Mouse (Mus musculus) hindbrain, embryonic 14.5 days (tissue): ENCODE results near the gene Arnt. TPM values are rescaled to one million over a fixed set of nuclear protein-coding genes. Genes with fewer than 3 reads are reported as not detected.

Source experiments
- ATAC-seq: fragments of 200-750 bp; cut with Nextera tagmentation; 2 replicates; pipeline ENCODE4 v1.8.0; 2017; ENCODE audit warnings: moderate number of reproducible peaks, mild to moderate bottlenecking, moderate TSS enrichment, moderate library complexity; ENCODE audit not compliant: low FRiP score
- DNase-seq: peaks from one replicate; pipeline ENCODE4 v3.0.0-alpha.2; 2015; ENCODE audit warnings: low spot score
- H3K27ac ChIP-seq: fragments of 300-500 bp; sonication (generic); 2 replicates; pipeline ENCODE4 v1.5.1; 2014; ENCODE audit warnings: mild to moderate bottlenecking, moderate library complexity
- H3K27me3 ChIP-seq: fragments of 300-500 bp; sonication (generic); 2 replicates; pipeline ENCODE4 v1.6.1; 2014; ENCODE audit warnings: mild to moderate bottlenecking, low read length, mixed read lengths; ENCODE audit not compliant: control insufficient read depth, insufficient read depth
- H3K36me3 ChIP-seq: fragments of 300-500 bp; sonication (generic); replicated peaks from 2 replicates; pipeline ENCODE4 v1.6.1; 2014; ENCODE audit not compliant: control insufficient read depth, insufficient read depth
- H3K4me1 ChIP-seq: fragments of 300-500 bp; sonication (generic); replicated peaks from 2 replicates; pipeline ENCODE4 v1.6.1; 2014; ENCODE audit warnings: antibody characterized with exemption, low read length, mixed read lengths; ENCODE audit not compliant: control insufficient read depth, insufficient read depth
- H3K4me2 ChIP-seq: fragments of 300-500 bp; sonication (generic); replicated peaks from 2 replicates; pipeline ENCODE4 v1.6.1; 2014; ENCODE audit warnings: mild to moderate bottlenecking, moderate library complexity
- H3K4me3 ChIP-seq: fragments of 300-500 bp; sonication (generic); replicated peaks from 2 replicates; pipeline ENCODE4 v1.5.1; 2014; ENCODE audit warnings: mild to moderate bottlenecking, low read length
- H3K9ac ChIP-seq: fragments of 300-500 bp; sonication (generic); 2 replicates; pipeline ENCODE4 v1.6.1; 2014
- H3K9me3 ChIP-seq: fragments of 300-500 bp; sonication (generic); 2 replicates; pipeline ENCODE4 v1.6.1; 2016; ENCODE audit warnings: low read length; ENCODE audit not compliant: control insufficient read depth
- WGBS: fragments of 180-500 bp; shearing (Covaris S2); extraction: QIAGEN DNeasy Blood & Tissue Kit; methylation state at CpG from one replicate; pipeline ENCODE4 v1.1.7; 2014; 5-methylcytosine and 5-hydroxymethylcytosine counted together
- polyA plus RNA-seq: library from polyadenylated mRNA; unstranded; fragments of >200 nt; fragmentation: Nextera tagmentation; extraction: Ambion mirVana; gene quantifications from 2 replicates; pipeline ENCODE4 v1.2.1, GENCODE M21; 2014

Arnt gene
- polyA plus RNA-seq, 1 experiment from 2014 or later: 12.3 TPM

DNA sequence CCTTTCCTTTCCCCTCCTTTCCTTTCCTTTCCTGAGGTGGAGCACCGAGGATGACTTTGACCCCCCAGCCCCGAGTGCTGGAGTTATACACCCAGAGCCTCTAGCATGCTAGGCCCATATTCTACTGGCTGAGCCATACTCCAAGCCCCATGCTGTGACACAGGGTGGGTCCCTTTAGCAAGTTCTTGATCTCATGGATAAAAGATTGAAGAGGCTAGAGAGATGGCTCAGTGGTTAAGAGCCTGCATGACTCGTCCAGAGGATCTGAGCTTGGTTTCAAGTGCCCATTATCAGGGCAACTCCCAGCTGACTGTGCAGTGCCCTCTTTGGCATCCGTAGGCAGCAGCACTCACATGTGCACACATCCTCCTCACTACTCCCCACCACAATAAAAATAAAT is 11.1 kb downstream of the Arnt start:
- peaks cover 11% of the 10 kb centered on the region for H3K36me3 ChIP-seq
- no peaks in the 10 kb centered on the region for H3K9me3 ChIP-seq
- no peak overlapping the region for H3K4me2 ChIP-seq
- no peak for DNase-seq
- no peak for ATAC-seq
- H3K4me3 ChIP-seq: no peak overlapping the region
- no peak overlapping the region for H3K27ac ChIP-seq
- 90% methylated on average over 4 of the region's 4 CpGs for WGBS
- H3K27me3 ChIP-seq: no peaks in the 10 kb centered on the region
- H3K4me1 ChIP-seq: no peaks in the 10 kb centered on the region
- no peak overlapping the region for H3K9ac ChIP-seq

DNA sequence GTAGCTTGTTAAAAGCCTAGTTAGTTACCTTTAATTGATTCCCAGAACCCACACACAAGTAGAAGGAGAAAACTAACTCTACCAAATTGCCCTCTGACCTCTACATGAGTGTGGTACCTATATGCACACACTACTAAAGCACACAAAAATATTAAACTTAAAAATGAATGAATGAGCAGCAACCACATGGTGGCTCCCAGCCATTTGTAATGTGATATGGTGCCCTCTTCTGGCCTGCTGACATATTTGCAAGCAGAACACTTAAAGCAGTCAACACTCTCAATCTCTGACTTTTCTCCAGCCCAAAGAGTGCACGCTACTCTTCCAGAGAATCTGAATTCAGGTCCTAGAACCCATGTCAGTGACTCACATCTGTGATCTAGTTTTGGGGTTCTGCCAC is 16.2 kb downstream of the Arnt start:
- Histone ChIP-seq H3K4me3 (no peak overlapping the region), H3K4me1 (no peaks in the 10 kb centered on the region), H3K27me3 (no peaks in the 10 kb centered on the region), H3K27ac (no peak overlapping the region), H3K9ac (no peak overlapping the region), H3K36me3 (peaks cover 33% of the 10 kb centered on the region), H3K4me2 (no peak overlapping the region), H3K9me3 (no peaks in the 10 kb centered on the region)
- whole genome bisulfite sequencing: 42% methylated on average over 1 of the region's 1 CpGs
- DNase-seq (peak; percentile 67), ATAC-seq (no peak)

DNA sequence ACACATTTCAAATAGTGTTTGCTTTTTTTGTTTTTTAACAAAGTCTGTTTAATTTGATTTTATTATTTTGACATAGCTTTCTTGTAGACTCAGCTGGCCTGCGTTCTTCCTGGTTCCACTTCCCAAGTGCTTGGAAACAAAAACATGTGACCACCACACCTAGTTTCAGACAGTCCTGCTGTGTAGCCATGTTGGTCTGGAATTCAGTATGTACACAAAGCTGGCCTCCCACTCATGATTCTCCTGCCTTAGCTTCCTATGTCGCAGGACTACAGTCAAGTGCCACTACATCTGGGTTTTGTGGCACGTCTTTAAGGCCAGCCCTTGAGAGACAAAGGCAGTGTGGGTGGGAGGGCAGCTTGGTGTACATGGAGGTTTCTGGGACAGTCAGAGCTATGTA is 16.7 kb downstream of the Arnt start:
- H3K4me2 ChIP-seq: no peak overlapping the region
- no peaks in the 10 kb centered on the region for H3K9me3 ChIP-seq
- no peak for DNase-seq
- no peak for ATAC-seq
- H3K4me1 ChIP-seq: no peaks in the 10 kb centered on the region
- no peak overlapping the region for H3K27ac ChIP-seq
- no peak overlapping the region for H3K9ac ChIP-seq
- H3K36me3 ChIP-seq: peaks cover 33% of the 10 kb centered on the region
- WGBS: 95% methylated on average over 3 of the region's 3 CpGs
- no peaks in the 10 kb centered on the region for H3K27me3 ChIP-seq
- H3K4me3 ChIP-seq: no peak overlapping the region

DNA sequence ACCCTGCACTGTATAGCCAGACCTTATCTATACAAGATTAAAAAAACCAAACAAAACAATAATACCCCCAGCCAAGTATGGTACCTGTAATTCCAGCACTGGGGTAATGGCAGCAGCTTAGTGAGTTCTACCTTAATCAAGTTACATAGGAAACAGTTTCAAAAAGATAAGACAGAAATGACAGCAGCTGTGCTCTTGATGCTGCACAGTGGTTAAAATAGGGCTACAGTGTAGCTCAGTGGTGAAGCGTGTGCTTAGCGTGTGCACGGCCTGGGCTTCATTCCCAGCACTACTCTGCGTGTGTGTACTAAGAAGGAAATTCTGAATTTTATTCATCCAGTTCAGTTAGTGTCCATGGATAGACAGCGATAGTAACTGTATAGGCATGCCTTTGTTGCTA is 22.2 kb downstream of the Arnt start:
- 100% methylated on average over 5 of the region's 5 CpGs for WGBS
- H3K27ac ChIP-seq: no peak overlapping the region
- no peak overlapping the region for H3K9ac ChIP-seq
- H3K9me3 ChIP-seq: no peaks in the 10 kb centered on the region
- no peaks in the 10 kb centered on the region for H3K4me1 ChIP-seq
- H3K36me3 ChIP-seq: peaks cover 33% of the 10 kb centered on the region
- ATAC-seq (no peak), DNase-seq (no peak)
- no peak overlapping the region for H3K4me3 ChIP-seq
- H3K4me2 ChIP-seq: no peak overlapping the region
- H3K27me3 ChIP-seq: no peaks in the 10 kb centered on the region

DNA sequence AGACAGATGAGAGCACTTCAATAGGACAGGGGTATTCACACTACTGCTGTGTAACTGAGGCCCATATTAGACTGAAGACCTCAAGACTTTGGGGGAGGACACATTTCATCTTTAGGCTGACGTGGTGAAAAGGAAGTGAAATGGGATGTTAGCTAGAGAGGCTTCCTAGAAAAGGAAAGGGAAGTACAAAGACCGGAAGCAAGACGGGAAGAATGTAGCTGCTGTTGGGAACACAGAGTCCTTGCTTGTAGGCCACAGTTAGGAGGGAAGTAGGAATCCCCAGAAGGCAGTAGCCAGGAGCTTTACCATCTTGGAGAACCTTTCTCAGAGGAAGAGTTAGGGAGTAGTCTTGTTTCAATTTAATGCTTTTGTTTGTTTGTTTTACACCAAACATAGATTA is 23.6 kb downstream of the Arnt start:
- Histone ChIP-seq H3K4me2 (no peak overlapping the region), H3K27ac (no peak overlapping the region), H3K27me3 (no peaks in the 10 kb centered on the region), H3K9me3 (no peaks in the 10 kb centered on the region), H3K36me3 (peaks cover 45% of the 10 kb centered on the region), H3K9ac (no peak overlapping the region), H3K4me1 (no peaks in the 10 kb centered on the region), H3K4me3 (no peak overlapping the region)
- no peak for DNase-seq
- ATAC-seq: no peak
- 82% methylated on average over 3 of the region's 3 CpGs for WGBS

DNA sequence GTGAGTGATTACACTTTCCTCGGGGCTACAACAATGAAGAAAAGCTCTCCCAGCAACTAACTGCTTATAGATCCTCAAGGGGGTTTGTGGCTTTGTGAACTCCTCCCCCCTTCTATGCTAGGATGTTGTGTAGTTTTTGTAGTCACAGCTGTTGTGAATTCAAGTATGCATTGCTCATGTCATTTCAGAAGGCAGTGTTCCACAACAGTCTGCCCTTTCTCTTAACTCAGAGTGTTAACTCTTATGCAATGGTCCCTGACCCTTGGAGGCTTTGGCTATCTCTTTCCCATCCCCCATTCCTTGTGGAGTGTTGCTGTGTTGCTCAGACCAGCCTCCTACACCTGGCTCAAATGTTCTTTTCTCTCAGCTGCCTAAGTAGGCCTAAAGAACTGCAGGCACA is 25.2 kb downstream of the Arnt start:
- Histone ChIP-seq H3K27me3 (no peaks in the 10 kb centered on the region), H3K4me2 (no peak overlapping the region), H3K36me3 (peaks cover 38% of the 10 kb centered on the region), H3K4me3 (no peak overlapping the region), H3K9me3 (no peaks in the 10 kb centered on the region), H3K4me1 (no peaks in the 10 kb centered on the region), H3K27ac (no peak overlapping the region), H3K9ac (no peak overlapping the region)
- WGBS: 68% methylated on average over 1 of the region's 1 CpGs
- no peak for DNase-seq
- ATAC-seq: no peak

DNA sequence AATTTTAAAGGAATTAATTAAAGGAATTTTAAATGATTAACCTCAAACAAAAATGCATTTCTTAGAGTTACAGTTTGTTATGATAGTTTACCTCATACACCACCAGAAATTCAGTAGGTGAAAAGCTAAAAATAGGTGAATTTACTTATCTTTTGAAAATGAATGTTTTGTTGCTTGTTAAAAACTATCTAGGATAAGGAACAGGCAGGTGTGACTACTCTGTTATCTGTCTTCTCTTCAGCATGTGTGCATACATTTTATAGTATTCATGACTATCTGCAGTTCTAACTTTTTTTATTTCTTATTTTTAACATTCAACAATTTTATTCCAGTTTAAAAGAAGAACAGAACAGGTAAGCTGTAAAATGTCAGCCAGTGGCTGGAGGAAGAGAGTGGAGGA is 29.7 kb downstream of the Arnt start:
- H3K27me3 ChIP-seq: no peaks in the 10 kb centered on the region
- no peak overlapping the region for H3K9ac ChIP-seq
- ATAC-seq (no peak), DNase-seq (no peak)
- no peak overlapping the region for H3K4me3 ChIP-seq
- no peaks in the 10 kb centered on the region for H3K4me1 ChIP-seq
- no peaks in the 10 kb centered on the region for H3K9me3 ChIP-seq
- no peak overlapping the region for H3K27ac ChIP-seq
- no peak overlapping the region for H3K4me2 ChIP-seq
- H3K36me3 ChIP-seq: peaks cover 52% of the 10 kb centered on the region

DNA sequence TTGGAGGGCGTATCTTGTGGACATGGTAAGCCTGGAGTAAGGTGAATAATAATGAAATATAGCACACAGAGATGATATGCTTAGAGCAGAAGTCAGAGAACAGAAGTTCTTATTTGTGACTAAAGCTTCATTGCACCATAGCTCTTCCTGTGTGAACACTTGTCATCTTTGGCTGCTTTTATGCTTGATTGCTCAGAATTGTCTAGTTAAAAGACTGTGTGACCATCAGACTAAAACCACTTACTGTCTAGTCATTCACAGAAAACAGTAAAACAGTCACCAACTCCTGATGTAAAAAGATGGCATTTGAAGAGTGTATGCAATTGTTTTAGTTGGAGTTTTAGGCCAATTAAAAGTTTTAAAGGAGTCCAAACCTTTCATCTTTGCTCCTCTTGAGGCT is 44.8 kb downstream of the Arnt start:
- Histone ChIP-seq H3K9me3 (no peaks in the 10 kb centered on the region), H3K27ac (no peak overlapping the region), H3K4me2 (no peak overlapping the region), H3K4me1 (no peaks in the 10 kb centered on the region), H3K27me3 (no peaks in the 10 kb centered on the region), H3K4me3 (no peak overlapping the region), H3K9ac (no peak overlapping the region), H3K36me3 (peaks cover 90% of the 10 kb centered on the region)
- 100% methylated on average over 1 of the region's 1 CpGs for WGBS
- DNase-seq (no peak), ATAC-seq (no peak)

DNA sequence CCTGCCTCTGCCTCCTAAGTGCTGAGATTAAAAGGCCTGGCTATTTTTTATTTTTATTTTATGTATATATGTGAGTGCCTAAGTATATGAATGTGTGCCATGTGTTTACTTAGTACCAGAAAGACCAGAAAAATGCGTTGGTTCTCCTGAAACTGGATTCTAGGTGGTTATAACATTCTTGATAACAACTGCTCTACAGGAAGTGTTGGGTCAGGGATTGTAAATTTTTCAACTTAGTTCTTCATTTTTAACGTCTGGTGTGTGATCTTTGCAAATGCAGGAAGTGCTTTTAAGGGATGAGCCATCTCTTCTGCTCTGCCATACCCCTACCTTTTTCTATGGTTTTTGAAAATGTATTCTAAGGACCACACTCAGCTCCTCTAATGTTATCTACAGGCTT is 52.2 kb downstream of the Arnt start:
- Histone ChIP-seq H3K9ac (no peak overlapping the region), H3K9me3 (no peaks in the 10 kb centered on the region), H3K27me3 (no peaks in the 10 kb centered on the region), H3K4me1 (no peaks in the 10 kb centered on the region), H3K27ac (no peak overlapping the region), H3K4me2 (no peak overlapping the region), H3K36me3 (peaks cover 91% of the 10 kb centered on the region), H3K4me3 (no peak overlapping the region)
- WGBS: 86% methylated on average over 2 of the region's 2 CpGs
- ATAC-seq (no peak), DNase-seq (no peak)

DNA sequence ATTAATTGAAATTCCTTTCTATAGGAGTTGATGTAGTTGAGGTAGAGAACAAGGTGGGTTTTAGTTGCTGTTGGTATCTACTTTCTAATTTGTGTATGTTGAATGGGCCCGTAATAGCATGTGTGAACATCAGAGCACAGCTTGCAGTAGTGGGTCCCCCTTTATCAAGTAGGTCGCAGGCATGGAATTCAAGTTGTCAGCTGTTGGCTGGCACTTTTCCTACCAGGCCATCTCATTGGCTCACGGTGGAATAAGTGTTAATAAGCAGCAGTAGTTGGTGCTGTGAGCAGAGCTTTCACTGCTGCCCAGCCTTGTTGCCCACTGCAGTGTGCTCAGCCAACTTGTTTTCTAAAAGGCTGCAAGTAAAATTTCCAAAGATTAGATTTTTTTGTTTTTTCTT is 54.5 kb downstream of the Arnt start:
- Histone ChIP-seq H3K27me3 (no peaks in the 10 kb centered on the region), H3K4me1 (no peaks in the 10 kb centered on the region), H3K9ac (no peak overlapping the region), H3K36me3 (peaks cover 96% of the 10 kb centered on the region), H3K27ac (no peak overlapping the region), H3K9me3 (no peaks in the 10 kb centered on the region), H3K4me2 (no peak overlapping the region), H3K4me3 (no peak overlapping the region)
- 92% methylated on average over 3 of the region's 3 CpGs for WGBS
- ATAC-seq (no peak), DNase-seq (no peak)
